Mouse (Mus musculus) MEL (cell line): Measurements from ENCODE around the gene Ndufa13. TPM values are rescaled to one million over a fixed set of nuclear protein-coding genes. Genes with fewer than 3 reads are reported as not detected.

Experiments used
- DNase-seq: peaks from one replicate; pipeline ENCODE4 v3.0.0; 2011; ENCODE audit warnings: low read depth, low spot score
- H3K27ac ChIP-seq: 2 replicates; pipeline ENCODE4 v1.5.1; 2012; ENCODE audit warnings: low read depth, mild to moderate bottlenecking, control low read depth, low read length, moderate library complexity; ENCODE audit not compliant: control insufficient read depth
- H3K27me3 ChIP-seq, 2 experiments: fragments of 150-350 bp in 1 of 2; sonication (generic) in 1 of 2; 2 replicates each; pipeline ENCODE4 v1.6.1; 2012; ENCODE audit warnings: low read length in 2 of 2, mild to moderate bottlenecking in 2 of 2, improper control_type of control experiment in 1 of 2, moderate library complexity in 1 of 2; ENCODE audit not compliant: insufficient read depth in 2 of 2, control insufficient read depth in 1 of 2
- H3K36me3 ChIP-seq, 2 experiments: 2 replicates each; pipeline ENCODE4 v1.6.1; 2012 to 2014; ENCODE audit warnings: low read length in 2 of 2, improper control_type of control experiment in 1 of 2, inconsistent platforms in 1 of 2, mild to moderate bottlenecking in 1 of 2; ENCODE audit not compliant: insufficient read depth in 2 of 2, control insufficient read depth in 1 of 2
- H3K4me1 ChIP-seq, 2 experiments: fragments of 150-350 bp in 1 of 2; sonication (generic) in 1 of 2; 2 replicates each; pipeline ENCODE4 v1.6.1; 2012; ENCODE audit warnings: low read length in 2 of 2, improper control_type of control experiment in 1 of 2, mild to moderate bottlenecking in 1 of 2; ENCODE audit not compliant: insufficient read depth in 2 of 2, control insufficient read depth in 1 of 2
- H3K4me3 ChIP-seq, 2 experiments: fragments of 150-350 bp in 1 of 2; sonication (generic) in 1 of 2; 2 replicates each; pipeline ENCODE4 v1.5.1; 2012; ENCODE audit warnings: low read depth in 2 of 2, low read length in 2 of 2, mild to moderate bottlenecking in 2 of 2, moderate library complexity in 2 of 2, control low read depth in 1 of 2, improper control_type of control experiment in 1 of 2; ENCODE audit not compliant: control insufficient read depth in 1 of 2, insufficient read depth in 1 of 2
- H3K79me2 ChIP-seq: 2 replicates; pipeline ENCODE4 v1.6.1; 2012; ENCODE audit warnings: mild to moderate bottlenecking, low read length, moderate library complexity; ENCODE audit not compliant: control insufficient read depth, poor library complexity, insufficient read depth
- H3K9ac ChIP-seq: 2 replicates; pipeline ENCODE4 v1.6.1; 2012; ENCODE audit warnings: low read depth, mild to moderate bottlenecking, control low read depth, low read length, moderate library complexity; ENCODE audit not compliant: control insufficient read depth, poor library complexity, severe bottlenecking
- H3K9me3 ChIP-seq: fragments of 150-350 bp; sonication (generic); replicated peaks from 2 replicates; pipeline ENCODE4 v1.6.1; 2012; ENCODE audit warnings: mild to moderate bottlenecking, low read length, improper control_type of control experiment, moderate library complexity; ENCODE audit not compliant: insufficient read depth
- CHD2 ChIP-seq: IDR thresholded peaks from 2 replicates; pipeline ENCODE4 v1.6.1; 2011; ENCODE audit warnings: low read length, improper control_type of control experiment
- CTCF ChIP-seq, 3 experiments: IDR thresholded peaks in 2 of 3; conservative IDR thresholded peaks in 1 of 3; 2 replicates each; pipeline ENCODE4 v1.5.1; 2011 to 2012; ENCODE audit warnings: low read length in 3 of 3, low read depth in 2 of 3, mild to moderate bottlenecking in 2 of 3, improper control_type of control experiment in 1 of 3, inconsistent platforms in 1 of 3, mixed read lengths in 1 of 3, moderate library complexity in 1 of 3; ENCODE audit not compliant: control insufficient read depth in 1 of 3, insufficient read depth in 1 of 3, poor library complexity in 1 of 3, severe bottlenecking in 1 of 3
- E2F4 ChIP-seq: IDR thresholded peaks from 2 replicates; pipeline ENCODE4 v1.6.1; 2011; ENCODE audit warnings: low read depth, low read length, improper control_type of control experiment, borderline replicate concordance
- EP300 ChIP-seq, 2 experiments: IDR thresholded peaks; 2 replicates each; pipeline ENCODE4 v1.6.1; 2011; ENCODE audit warnings: improper control_type of control experiment in 2 of 2, low read length in 2 of 2, low read depth in 1 of 2, mild to moderate bottlenecking in 1 of 2
- GATA1 ChIP-seq: IDR thresholded peaks from 2 replicates; pipeline ENCODE4 v1.6.1; 2011; ENCODE audit warnings: low read depth, low read length, improper control_type of control experiment
- HCFC1 ChIP-seq: IDR thresholded peaks from 2 replicates; pipeline ENCODE4 v1.6.1; 2012; ENCODE audit warnings: low read depth, mild to moderate bottlenecking, inconsistent platforms, low read length, improper control_type of control experiment, moderate library complexity
- MEF2A ChIP-seq: IDR thresholded peaks from 2 replicates; pipeline ENCODE4 v1.6.1; 2014; ENCODE audit warnings: low read depth, mild to moderate bottlenecking, inconsistent platforms, low read length, improper control_type of control experiment; ENCODE audit not compliant: poor library complexity, insufficient replicate concordance, severe bottlenecking; ENCODE audit errors: extremely low read depth
- MYB ChIP-seq: IDR thresholded peaks from 2 replicates; pipeline ENCODE4 v1.6.1; 2011; ENCODE audit warnings: mild to moderate bottlenecking, low read depth, low read length, improper control_type of control experiment
- MYC ChIP-seq: IDR thresholded peaks from 2 replicates; pipeline ENCODE4 v1.6.1; 2011; ENCODE audit warnings: low read depth, mild to moderate bottlenecking, low read length, improper control_type of control experiment, moderate library complexity
- NELFE ChIP-seq: IDR thresholded peaks from 2 replicates; pipeline ENCODE4 v1.6.1; 2011; ENCODE audit warnings: low read depth, low read length, improper control_type of control experiment
- POLR2A ChIP-seq, 2 experiments: IDR thresholded peaks; 2 replicates each; pipeline ENCODE4 v1.6.1; 2011 to 2012; ENCODE audit warnings: low read length in 2 of 2, mild to moderate bottlenecking in 2 of 2, control low read depth in 1 of 2, improper control_type of control experiment in 1 of 2, low read depth in 1 of 2, moderate library complexity in 1 of 2; ENCODE audit not compliant: control insufficient read depth in 1 of 2, insufficient read depth in 1 of 2, poor library complexity in 1 of 2
- POLR2AphosphoS2 ChIP-seq: IDR thresholded peaks from 2 replicates; pipeline ENCODE4 v1.6.1; 2011; ENCODE audit warnings: low read length, improper control_type of control experiment
- TAL1 ChIP-seq: IDR thresholded peaks from 2 replicates; pipeline ENCODE4 v1.6.1; 2012; ENCODE audit warnings: mild to moderate bottlenecking, inconsistent platforms, low read length, moderate library complexity, mixed read lengths
- UBTF ChIP-seq: IDR thresholded peaks from 2 replicates; pipeline ENCODE4 v1.6.1; 2012; ENCODE audit warnings: low read depth, mild to moderate bottlenecking, inconsistent platforms, low read length, improper control_type of control experiment, moderate library complexity, borderline replicate concordance; ENCODE audit not compliant: insufficient read depth
- USF1 ChIP-seq: IDR thresholded peaks from 2 replicates; pipeline ENCODE4 v1.6.1; 2014; ENCODE audit warnings: low read depth, mild to moderate bottlenecking, inconsistent platforms, low read length, improper control_type of control experiment, moderate library complexity
- ZMIZ1 ChIP-seq: IDR thresholded peaks from 2 replicates; pipeline ENCODE4 v1.6.1; 2012; ENCODE audit warnings: low read depth, mild to moderate bottlenecking, inconsistent platforms, low read length, improper control_type of control experiment, moderate library complexity
- polyA plus RNA-seq, 2 experiments: library from polyadenylated mRNA; stranded (reverse) in 1 of 2; unstranded in 1 of 2; fragments of >175 nt in 1 of 2; fragments of >200 nt in 1 of 2; gene quantifications; 2 replicates each; pipeline versions ENCODE4 v1.2.1 to v1.2.4; 2012; ENCODE audit warnings: low replicate concordance in 2 of 2, low read depth in 1 of 2; ENCODE audit not compliant: insufficient read length in 2 of 2, insufficient read depth in 1 of 2, missing spikeins in 1 of 2
- total RNA-seq: library from RNA; depleted of rRNA; stranded (reverse); fragments of 300-350 nt; gene quantifications from 2 replicates; pipeline ENCODE4 v1.2.3, GENCODE M21; 2012

Gene Ndufa13
- total and polyA plus RNA-seq, 3 experiments, result 97.7 to 114 TPM; not detected in 1

GRCm38 (mm10) chr8:69888244-69888866, 14.0 kb downstream of the Ndufa13 start:
- no peak for DNase-seq
- H3K4me1 ChIP-seq, result no peaks in the 10 kb centered on the region
- no peak overlapping the region for H3K9ac ChIP-seq
- H3K27ac ChIP-seq, result no peak overlapping the region
- no peaks in the 10 kb centered on the region for H3K27me3 ChIP-seq
- no peaks in the 10 kb centered on the region for H3K79me2 ChIP-seq
- no peak overlapping the region for H3K4me3 ChIP-seq
- H3K36me3 ChIP-seq, result no peaks in the 10 kb centered on the region
- no peaks in the 10 kb centered on the region for H3K9me3 ChIP-seq
- TF ChIP-seq USF1 (no peak), MYC (no peak), MYB (no peak), MEF2A (no peak), NELFE (no peak), POLR2AphosphoS2 (no peak), ZMIZ1 (no peak), CHD2 (no peak), CTCF (IDR thresholded peaks at IDR 0.05 in 2 of 3, conservative IDR thresholded peaks at IDR 0.05 in 1 of 3; ENCODE audit: control insufficient read depth in 1 of 3, insufficient read depth in 1 of 3, low read depth in 2 of 3, low read length in 3 of 3, poor library complexity in 1 of 3, severe bottlenecking in 1 of 3) (no peak), EP300 (IDR thresholded peaks at IDR 0.05; ENCODE audit: low read depth in 1 of 2, low read length in 2 of 2) (no peak), UBTF (no peak), GATA1 (no peak)

GRCm38 (mm10) chr8:69887289-69888243, 14.8 kb downstream of the Ndufa13 start, which contains the start of gene Cilp2:
Cilp2 (minus strand) TSS chr8:69887687.
- TF ChIP-seq MYB (no peak), E2F4 (no peak), TAL1 (no peak), CHD2 (no peak), HCFC1 (no peak), MYC (no peak), POLR2A (IDR thresholded peaks at IDR 0.05; ENCODE audit: control insufficient read depth in 1 of 2, insufficient read depth in 1 of 2, low read depth in 1 of 2, low read length in 2 of 2, poor library complexity in 1 of 2) (no peak), EP300 (IDR thresholded peaks at IDR 0.05; ENCODE audit: low read depth in 1 of 2, low read length in 2 of 2) (no peak)
- no peak for DNase-seq
- H3K27me3 ChIP-seq, result no peaks in the 10 kb centered on the region
- H3K79me2 ChIP-seq, result no peaks in the 10 kb centered on the region
- H3K9me3 ChIP-seq, result no peaks in the 10 kb centered on the region
- no peak within 1 kb of the TSS for H3K4me3 ChIP-seq
- no peaks in the 10 kb centered on the region for H3K4me1 ChIP-seq
- H3K27ac ChIP-seq, result no peak within 1 kb of the TSS
- H3K36me3 ChIP-seq, result no peaks in the 10 kb centered on the region
- H3K9ac ChIP-seq, result no peak within 1 kb of the TSS
